ENCODE assay signal across 9 mouse cellular contexts in genomic region chr13:45477183-45477582, GRCm38 (mm10). TPM values are rescaled to one million over a fixed set of nuclear protein-coding genes. Genes with fewer than 3 reads are reported as not detected.
DNase-seq lines count a peak whose midpoint lies in the region; ATAC-seq and TF ChIP-seq lines count a peak whose summit lies in the region.
"Had no signal": no experiment of that assay in that cellular context is flagged by ENCODE, and none has a peak within 500 bp of the region (broad histone marks: within the 10 kb centered on the region; RNA-seq: fewer than 3 reads in every experiment).

No protein-coding gene starts in this region.

- no peaks in the 10 kb centered on the region for H3K27me3 ChIP-seq in kidney, adult 2 months (replicated peaks; ENCODE audit: control insufficient read depth, insufficient read depth, low read length)
- no peaks in the 10 kb centered on the region for H3K27me3 ChIP-seq in limb, embryonic 10.5 days (ENCODE audit: low read depth, poor library complexity, severe bottlenecking)
- peaks cover 24% of the 10 kb centered on the region for H3K27me3 ChIP-seq in neural tube, embryonic 13.5 days
- H3K27me3 ChIP-seq: heart, embryonic 15.5 days had no signal

- H3K9ac ChIP-seq in neural tube, embryonic 13.5 days, result no peak overlapping the region
- H3K9ac ChIP-seq: heart, embryonic 15.5 days had no signal

- ATAC-seq in neural tube, embryonic 13.5 days (ENCODE audit: low read depth), result peak; percentile 69; the same call in 1 of the 2 replicates

- DNase-seq in urinary bladder, adult 18-20 months (ENCODE audit: low spot score in 2 of 2), result peak; percentile 38 to 53
- DNase-seq in urinary bladder, postnatal 10 days (ENCODE audit: low spot score), result no peak
- peak; percentile 84 for DNase-seq in forelimb bud, embryonic 11.5 days (ENCODE audit: low read depth, low spot score)
- DNase-seq in kidney, adult 2 months, result peak; percentile 83
- peak; percentile 80 for DNase-seq in limb, embryonic 10.5 days (ENCODE audit: low spot score)
- DNase-seq in thymus, postnatal 36 days, result peak; percentile 50 to 58

- H3K27ac ChIP-seq in brown adipose tissue, adult 24 weeks (replicated peaks; ENCODE audit: low read depth, low read length), result peak overlapping the region; percentile 24; the same call in 1 of the 2 replicates
- H3K27ac ChIP-seq in kidney, adult 2 months (ENCODE audit: insufficient read depth, low read depth, low read length), result no peak overlapping the region
- H3K27ac ChIP-seq in limb, embryonic 10.5 days, result peak overlapping the region; percentile 42; the same call in 1 of the 2 replicates
- no peak overlapping the region for H3K27ac ChIP-seq in neural tube, embryonic 13.5 days (replicated peaks)
- H3K27ac ChIP-seq: heart, embryonic 15.5 days had no signal

- no peak overlapping the region for H3K4me3 ChIP-seq in brown adipose tissue, adult 24 weeks (ENCODE audit: insufficient read depth, low read depth, low read length)
- no peak overlapping the region for H3K4me3 ChIP-seq in kidney, adult 2 months (ENCODE audit: insufficient read depth, low read depth, low read length)
- no peak overlapping the region for H3K4me3 ChIP-seq in limb, embryonic 10.5 days
- no peak overlapping the region for H3K4me3 ChIP-seq in neural tube, embryonic 13.5 days
- H3K4me3 ChIP-seq: heart, embryonic 15.5 days had no signal

- no peak for TF ChIP-seq POLR2A in kidney, adult 2 months (IDR thresholded peaks at IDR 0.05; ENCODE audit: low read depth, low read length)

- no peaks in the 10 kb centered on the region for H3K9me3 ChIP-seq in limb, embryonic 10.5 days (replicated peaks)
- H3K9me3 ChIP-seq in neural tube, embryonic 13.5 days, result no peaks in the 10 kb centered on the region
- H3K9me3 ChIP-seq: heart, embryonic 15.5 days had no signal

- H3K4me1 ChIP-seq in brown adipose tissue, adult 24 weeks (ENCODE audit: control insufficient read depth, insufficient read depth, insufficient read length, low read length), result no peaks in the 10 kb centered on the region
- peaks cover 13% of the 10 kb centered on the region; the same call in 1 of the 2 replicates for H3K4me1 ChIP-seq in kidney, adult 2 months (ENCODE audit: control insufficient read depth, insufficient read depth, low read length)
- no peaks in the 10 kb centered on the region for H3K4me1 ChIP-seq in limb, embryonic 10.5 days
- H3K4me1 ChIP-seq in neural tube, embryonic 13.5 days (replicated peaks), result no peaks in the 10 kb centered on the region

- no peaks in the 10 kb centered on the region for H3K36me3 ChIP-seq in kidney, adult 2 months (ENCODE audit: control insufficient read depth, insufficient read depth, low read length)
- no peaks in the 10 kb centered on the region for H3K36me3 ChIP-seq in limb, embryonic 10.5 days
- no peaks in the 10 kb centered on the region for H3K36me3 ChIP-seq in neural tube, embryonic 13.5 days
- H3K36me3 ChIP-seq: heart, embryonic 15.5 days had no signal

- 19% methylated on average over 3 of the region's 3 CpGs for WGBS in kidney, adult 2 months
- WGBS in limb, embryonic 10.5 days, result 39% methylated on average over 3 of the region's 3 CpGs
- 33% methylated on average over 3 of the region's 3 CpGs for WGBS in neural tube, embryonic 13.5 days

- TF ChIP-seq CTCF in kidney, adult 2 months (conservative IDR thresholded peaks at IDR 0.05; ENCODE audit: insufficient read depth, insufficient read length, low read depth, low read length), result peak; percentile 54

- H3K4me2 ChIP-seq in neural tube, embryonic 13.5 days, result no peak overlapping the region
- H3K4me2 ChIP-seq: heart, embryonic 15.5 days had no signal

RNA-seq across cellular contexts. Expression of gene Gmpr, which starts 30.1 kb away (rescaled TPM):
- 74.5 and 79.6 TPM in 2 replicates for polyA plus RNA-seq in brown adipose tissue, adult 24 weeks (2012; ENCODE audit: insufficient read depth, insufficient read length, missing spikeins)
- 128 and 131 TPM in 2 replicates for polyA plus RNA-seq in kidney, adult 2 months (2012; rRNA removed)
- polyA plus RNA-seq in limb, embryonic 10.5 days (2016; fragmentation: Nextera tagmentation; extraction: Ambion mirVana), result 25.2 and 27.8 TPM in 2 replicates
- 39.2 and 41.7 TPM in 2 replicates for polyA plus RNA-seq in neural tube, embryonic 13.5 days (2015; fragmentation: Nextera tagmentation; extraction: Ambion mirVana)

Comparison
In these comparisons a context has a peak if more than half of its experiments do, and no peak if none do; other contexts are left out.
1. H3K27ac ChIP-seq: peak in brown adipose tissue, adult 24 weeks (single experiment) and limb, embryonic 10.5 days (single experiment); none in kidney, adult 2 months (single experiment) and neural tube, embryonic 13.5 days (single experiment).